Mouse (Mus musculus) hindlimb bud, embryonic 11.5 days (tissue): ENCODE measurements around the gene Draxin.

ENCODE experiments used
- DNase-seq: peaks from one replicate; pipeline ENCODE4 v3.0.0-alpha.2; 2012; ENCODE audit warnings: low read depth, low spot score; ENCODE audit errors: extremely low spot score

The Draxin gene

GRCm38 (mm10) chr4:148116657-148117056 lies 13.8 kb downstream of the Draxin start:
- DNase-seq: no peak

- no peak for DNase-seq
Observed at GRCm38 (mm10) chr4:148115467-148115866, 15.0 kb downstream of the Draxin start.

GRCm38 (mm10) chr4:148114758-148115391 lies 15.6 kb downstream of the Draxin start:
- DNase-seq: peak; percentile 75

- no peak for DNase-seq
Observed at GRCm38 (mm10) chr4:148112519-148112918, 18.0 kb downstream of the Draxin start.

GRCm38 (mm10) chr4:148109215-148109614 lies 21.3 kb downstream of the Draxin start:
- DNase-seq: no peak

GRCm38 (mm10) chr4:148108565-148109100 lies 21.9 kb downstream of the Draxin start:
- DNase-seq: no peak

GRCm38 (mm10) chr4:148107621-148108291 lies 22.7 kb downstream of the Draxin start:
- DNase-seq: no peak

GRCm38 (mm10) chr4:148104146-148104545 lies 26.4 kb downstream of the Draxin start:
- no peak for DNase-seq

- no peak for DNase-seq
Observed at GRCm38 (mm10) chr4:148101801-148102527, 28.5 kb downstream of the Draxin start.

- no peak for DNase-seq
Observed at GRCm38 (mm10) chr4:148098666-148099065, 31.8 kb downstream of the Draxin start.

- DNase-seq: no peak
Observed at GRCm38 (mm10) chr4:148097936-148098335, 32.6 kb downstream of the Draxin start.

GRCm38 (mm10) chr4:148095081-148095480 lies 35.4 kb downstream of the Draxin start:
- DNase-seq: no peak

GRCm38 (mm10) chr4:148094161-148094560 lies 36.3 kb downstream of the Draxin start:
- no peak for DNase-seq

- DNase-seq: no peak
Observed at GRCm38 (mm10) chr4:148092551-148093271, 37.8 kb downstream of the Draxin start.

- DNase-seq: no peak
Observed at GRCm38 (mm10) chr4:148091181-148091580, 39.3 kb downstream of the Draxin start.

- no peak for DNase-seq
Observed at GRCm38 (mm10) chr4:148089166-148089565, 41.3 kb downstream of the Draxin start.

GRCm38 (mm10) chr4:148087907-148088527 lies 42.5 kb downstream of the Draxin start, which contains the start of gene Agtrap:
Agtrap (minus strand) TSS chr4:148088031.
- DNase-seq: no peak

GRCm38 (mm10) chr4:148087091-148087906 lies 43.2 kb downstream of the Draxin start:
- no peak for DNase-seq

- DNase-seq: no peak
Observed at GRCm38 (mm10) chr4:148085907-148086305, 44.6 kb downstream of the Draxin start.
